Mouse (Mus musculus) embryo, embryonic 10.5 days (tissue): ENCODE measurements around the gene Fbxo41.
"Not testable (repeated sequence)": the region's sequence is repeated elsewhere in the genome, so short reads cannot be mapped to it uniquely, and the experiment has no call there.

ENCODE experiments used
- DNase-seq: peaks from one replicate; pipeline ENCODE4 v3.0.0-alpha.2; 2015; ENCODE audit warnings: low spot score

Fbxo41 gene

DNA sequence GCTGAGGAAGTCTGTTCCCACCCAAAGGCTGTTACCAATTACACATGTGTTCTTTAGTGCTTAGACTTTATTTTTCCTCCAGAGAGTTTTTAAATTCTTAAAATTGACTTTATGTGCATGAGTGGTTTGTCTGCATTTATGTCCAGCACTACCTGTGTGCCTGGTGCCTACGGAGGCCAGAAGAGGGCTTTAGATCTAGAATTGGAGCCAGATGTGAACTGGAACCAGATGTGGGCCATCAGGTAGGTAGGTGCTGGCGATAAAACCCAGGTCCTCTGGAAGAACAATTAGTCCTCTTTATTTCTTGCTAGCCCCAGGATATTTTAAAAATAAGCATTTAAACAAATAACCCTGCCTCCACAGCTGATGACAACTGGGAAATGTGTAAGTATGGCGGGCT lies 11.2 kb downstream of the Fbxo41 start:
- no peak for DNase-seq

DNA sequence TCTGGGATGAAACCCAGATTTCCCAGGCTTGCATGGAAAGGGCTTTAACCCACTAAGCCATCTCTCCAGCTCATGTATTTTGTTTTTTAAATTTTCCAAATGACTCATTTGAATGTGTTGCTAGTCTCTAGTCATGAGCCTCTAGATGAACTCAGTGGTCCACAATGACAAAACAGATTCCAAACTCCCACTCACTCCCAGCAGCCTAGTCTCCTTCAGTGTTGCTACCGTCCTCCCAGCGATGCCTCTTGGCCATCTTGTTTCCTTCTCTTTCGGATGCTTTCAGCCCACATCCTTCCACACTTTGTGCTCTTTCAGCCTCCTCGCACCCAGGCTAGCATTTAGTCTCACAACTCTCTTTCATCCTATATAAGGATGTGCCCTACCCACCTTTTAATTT lies 12.5 kb downstream of the Fbxo41 start:
- DNase-seq, result no peak

DNA sequence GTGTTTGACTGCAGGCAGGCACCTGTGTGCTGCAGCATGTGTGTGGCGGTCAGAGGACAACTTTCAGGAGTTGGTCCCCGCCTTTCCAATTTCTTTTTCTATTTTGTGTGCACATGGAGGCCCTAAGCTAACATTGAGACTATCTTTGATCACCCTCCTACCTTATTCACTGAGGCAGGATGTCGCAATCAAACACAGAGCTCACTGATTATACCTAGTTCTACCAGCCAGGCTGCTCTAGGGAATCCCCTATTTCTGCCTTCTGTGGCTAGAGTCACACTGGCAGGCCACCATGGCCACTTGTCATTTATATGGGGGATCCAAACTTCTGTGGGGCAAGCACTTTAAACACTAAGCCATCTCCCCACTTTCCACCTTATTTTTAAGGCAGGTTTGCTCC lies 13.1 kb downstream of the Fbxo41 start:
- DNase-seq, result no peak

DNA sequence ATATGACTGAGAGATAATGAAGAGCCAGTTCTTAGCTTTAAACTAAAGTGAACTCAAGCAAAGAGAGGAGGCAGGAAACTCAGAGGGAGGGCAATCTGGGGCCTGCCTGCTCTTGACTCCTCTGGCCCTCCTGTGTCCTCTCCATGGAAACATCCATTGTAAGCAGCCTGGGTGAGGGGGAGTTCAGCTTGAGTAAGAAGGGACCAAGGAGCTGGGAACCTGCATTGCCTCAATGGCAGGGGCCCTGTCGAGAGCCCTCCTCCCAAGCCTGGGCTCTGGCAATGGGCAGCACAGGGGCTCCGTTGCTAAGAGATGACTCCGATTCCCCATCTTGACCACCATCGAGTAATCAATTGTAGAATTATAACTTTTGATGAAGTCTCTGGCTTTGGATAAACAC lies 14.3 kb downstream of the Fbxo41 start:
- DNase-seq, result peak; percentile 41

DNA sequence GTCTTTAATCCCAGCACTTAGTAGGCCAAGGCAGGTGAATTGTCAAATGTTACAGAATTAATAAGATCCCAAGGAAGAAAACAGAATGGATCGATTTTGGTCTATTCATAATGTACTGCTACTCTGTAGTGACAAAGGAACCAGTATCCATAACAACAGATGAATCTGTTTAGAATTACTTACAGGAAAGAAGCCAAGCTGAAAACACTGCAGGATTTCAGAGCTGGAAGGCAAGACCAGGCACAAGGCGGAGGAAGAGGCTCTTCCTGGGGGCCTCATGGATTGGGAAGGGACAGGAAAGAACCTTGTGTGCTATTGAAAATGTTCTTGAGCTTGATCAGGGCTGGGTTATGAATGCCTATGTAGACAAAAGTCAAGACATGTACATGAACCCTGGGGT lies 17.1 kb downstream of the Fbxo41 start:
- DNase-seq, result no peak

DNA sequence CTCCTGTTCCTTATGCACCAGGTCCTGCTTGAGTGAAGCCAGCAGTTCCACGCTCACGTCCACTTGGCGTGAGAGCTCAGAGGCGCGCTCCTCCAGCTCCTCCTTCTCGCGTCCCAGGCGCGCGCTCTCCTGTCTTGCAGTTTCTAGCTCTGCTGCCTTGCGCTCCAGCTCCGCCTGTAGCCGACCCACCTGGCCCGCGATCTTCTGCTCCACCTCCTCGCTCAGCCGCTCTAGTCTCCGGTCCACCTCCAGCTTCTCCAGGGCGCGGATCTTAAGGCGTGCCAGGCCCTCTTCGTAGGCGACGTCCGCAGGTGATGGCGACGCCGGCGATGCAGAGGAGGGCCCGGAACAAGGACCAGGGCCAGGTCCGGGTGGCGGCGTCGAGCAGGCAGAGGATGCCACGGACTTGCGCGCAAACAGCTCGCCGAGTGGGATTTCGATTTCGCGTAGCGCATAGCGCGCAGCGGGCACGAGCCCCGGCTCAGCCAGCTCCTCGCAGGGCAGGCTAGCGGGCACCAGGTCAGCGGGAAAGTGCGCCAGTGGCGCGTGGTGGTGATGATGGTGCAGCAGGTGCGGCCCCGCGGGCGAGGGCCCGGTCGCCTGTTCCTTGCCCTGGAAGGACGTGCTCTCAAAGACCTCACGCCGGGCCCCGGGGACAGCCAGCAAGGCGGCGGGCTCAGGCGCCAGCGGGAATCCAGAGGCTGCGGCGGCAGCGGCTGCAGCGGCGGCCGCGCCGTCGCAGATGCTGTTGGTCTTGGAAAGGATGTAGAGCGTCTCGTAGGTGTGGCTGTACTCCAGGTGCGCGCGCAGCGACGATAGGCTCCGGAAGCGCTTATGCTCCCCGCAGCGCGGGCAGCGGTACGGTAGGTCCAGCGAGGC lies 18.7 kb downstream of the Fbxo41 start:
- DNase-seq, result peak; percentile 26

DNA sequence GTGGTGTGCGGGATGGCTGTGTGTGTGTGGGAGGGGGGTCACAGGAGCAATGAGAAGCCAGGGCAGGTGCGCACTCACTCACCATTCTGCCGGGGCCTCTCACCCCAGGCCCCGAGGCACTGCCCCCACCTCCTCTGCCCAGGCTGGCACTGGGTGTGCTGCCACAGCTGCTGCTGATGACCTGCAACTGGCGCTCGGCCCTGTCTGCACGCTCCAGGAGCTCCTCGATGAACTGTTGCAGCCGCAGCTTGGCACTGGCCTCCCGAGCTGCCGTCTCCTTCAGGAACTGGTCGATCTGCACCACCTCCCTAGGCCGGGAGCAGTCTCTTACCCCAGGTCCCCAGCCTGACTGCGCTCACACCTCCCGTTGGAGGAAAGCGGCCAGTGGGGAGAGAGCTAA lies 22.1 kb downstream of the Fbxo41 start:
- DNase-seq, result no peak

DNA sequence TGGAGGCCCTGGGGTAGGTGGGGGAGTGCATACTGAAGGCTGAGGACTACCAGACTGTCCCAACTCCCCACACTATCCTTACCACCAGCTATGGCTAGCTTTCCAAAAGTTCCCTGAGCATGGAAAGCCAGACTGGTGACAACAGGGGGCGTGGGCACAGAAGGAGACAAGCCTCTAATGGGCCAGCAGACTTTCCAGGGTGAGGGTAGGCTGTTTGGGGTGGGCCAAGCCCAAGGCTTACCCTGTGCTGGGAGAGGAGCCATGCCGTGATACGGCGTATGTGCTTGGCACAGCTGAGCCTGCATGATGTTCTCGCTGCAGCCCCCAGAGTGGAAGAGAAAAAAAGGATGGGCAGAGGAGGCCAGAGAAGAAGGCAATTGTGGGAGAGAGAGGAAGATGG lies 22.8 kb downstream of the Fbxo41 start:
- DNase-seq, result no peak

DNA sequence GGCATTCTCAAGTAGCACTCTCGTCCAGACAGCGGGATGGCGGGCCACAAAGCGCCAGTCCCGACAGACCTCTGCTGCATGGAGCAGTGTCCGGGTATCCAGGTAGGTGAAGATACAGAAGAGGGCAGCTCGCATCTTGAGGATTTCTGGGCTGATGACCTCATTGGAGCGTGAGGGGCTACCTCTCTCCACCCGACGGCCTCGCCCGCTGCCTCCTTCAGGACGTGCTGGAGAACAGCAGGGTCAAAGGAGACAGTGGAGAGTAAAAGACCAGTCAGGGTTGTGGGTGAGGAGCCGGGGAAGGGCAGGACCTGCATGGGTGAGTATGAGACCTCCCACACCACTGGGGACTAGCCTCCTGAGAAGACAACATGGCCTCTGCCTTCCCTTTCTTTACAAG lies 24.4 kb downstream of the Fbxo41 start:
- no peak for DNase-seq

DNA sequence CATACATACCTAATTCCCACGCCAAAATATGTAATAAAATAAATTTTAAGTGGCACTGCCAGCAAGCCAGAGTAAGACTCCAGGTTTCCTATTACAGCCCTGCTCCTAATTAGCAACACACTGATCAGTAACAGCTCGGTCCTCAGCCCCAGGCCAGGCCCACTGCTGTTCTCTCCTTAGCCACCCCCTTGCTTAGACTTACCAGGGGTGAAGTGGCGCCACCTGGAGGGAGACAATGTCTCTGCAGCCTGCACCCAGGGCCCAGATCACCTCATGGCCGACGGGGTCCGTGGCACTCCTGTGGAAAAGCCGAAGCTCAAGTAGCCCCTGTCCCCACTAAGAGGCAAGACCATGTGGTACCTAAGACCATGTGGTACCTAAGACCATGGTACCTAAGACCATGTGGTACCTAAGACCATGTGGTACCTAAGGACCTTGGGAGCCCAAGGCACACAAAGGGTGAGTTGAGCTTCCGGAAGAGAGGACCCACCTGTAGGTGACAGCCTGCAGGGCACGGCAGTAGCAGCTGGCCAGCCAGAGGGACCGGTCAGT lies 25.4 kb downstream of the Fbxo41 start:
- peak; percentile 57 for DNase-seq

DNA sequence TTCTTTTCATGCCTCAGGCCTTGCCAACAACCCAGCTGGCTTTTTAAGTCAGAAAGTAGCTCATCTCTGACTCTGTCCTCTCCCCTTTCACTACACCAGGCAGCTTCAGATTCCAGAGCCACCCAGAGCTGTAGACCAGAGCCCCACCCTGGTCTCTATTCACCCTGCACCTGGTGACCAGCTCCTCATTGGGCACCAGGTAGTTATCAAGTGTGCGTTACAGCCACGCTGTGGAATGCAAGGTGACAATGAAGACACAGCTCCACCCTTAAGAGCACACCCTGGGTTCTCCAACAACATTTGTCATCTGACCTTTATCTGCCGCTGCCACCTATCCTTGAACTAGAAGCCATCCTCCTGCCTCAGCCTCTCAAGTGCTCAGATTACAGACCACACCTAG lies 27.2 kb downstream of the Fbxo41 start:
- no peak for DNase-seq

DNA sequence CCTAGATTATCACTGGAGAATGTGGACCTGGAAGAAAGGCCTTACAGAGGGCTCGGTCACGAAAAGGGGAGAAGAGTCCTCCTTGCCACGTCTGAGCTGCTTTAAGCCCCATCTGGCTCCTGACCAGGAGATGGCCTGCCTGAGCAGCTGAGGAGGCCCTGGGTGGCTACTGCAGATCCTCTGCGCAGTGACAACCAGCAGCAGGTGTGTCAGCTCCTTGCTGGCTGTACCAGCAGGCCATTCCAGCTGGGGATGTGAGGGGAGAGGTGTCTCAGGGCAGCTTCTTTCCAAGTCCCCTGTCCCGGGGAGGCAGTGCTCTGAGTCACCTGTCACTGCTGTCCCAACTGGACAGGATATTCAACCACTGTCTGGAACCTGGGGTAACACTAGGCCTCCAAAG lies 30.3 kb downstream of the Fbxo41 start:
- DNase-seq, result no peak

DNA sequence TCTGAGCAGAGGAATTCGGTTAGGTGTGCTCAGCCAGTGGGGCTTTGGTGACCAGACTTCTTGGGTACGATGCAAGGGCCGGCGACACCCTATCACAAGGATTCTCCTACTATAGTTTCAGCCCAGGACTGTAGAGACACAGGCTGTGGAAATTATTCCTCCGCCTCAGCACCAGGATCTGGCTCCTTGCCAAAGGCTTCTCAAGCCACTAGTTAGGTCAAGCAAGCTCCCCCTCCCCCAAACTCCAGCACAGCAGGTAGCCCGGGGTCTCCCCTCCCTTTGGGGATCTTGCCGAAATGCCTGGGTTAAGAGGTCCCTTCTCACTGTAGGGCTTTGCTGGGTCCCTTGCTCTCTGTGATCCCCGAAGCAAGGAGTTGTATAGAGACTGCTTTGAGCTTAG lies 30.8 kb downstream of the Fbxo41 start:
- no peak for DNase-seq

DNA sequence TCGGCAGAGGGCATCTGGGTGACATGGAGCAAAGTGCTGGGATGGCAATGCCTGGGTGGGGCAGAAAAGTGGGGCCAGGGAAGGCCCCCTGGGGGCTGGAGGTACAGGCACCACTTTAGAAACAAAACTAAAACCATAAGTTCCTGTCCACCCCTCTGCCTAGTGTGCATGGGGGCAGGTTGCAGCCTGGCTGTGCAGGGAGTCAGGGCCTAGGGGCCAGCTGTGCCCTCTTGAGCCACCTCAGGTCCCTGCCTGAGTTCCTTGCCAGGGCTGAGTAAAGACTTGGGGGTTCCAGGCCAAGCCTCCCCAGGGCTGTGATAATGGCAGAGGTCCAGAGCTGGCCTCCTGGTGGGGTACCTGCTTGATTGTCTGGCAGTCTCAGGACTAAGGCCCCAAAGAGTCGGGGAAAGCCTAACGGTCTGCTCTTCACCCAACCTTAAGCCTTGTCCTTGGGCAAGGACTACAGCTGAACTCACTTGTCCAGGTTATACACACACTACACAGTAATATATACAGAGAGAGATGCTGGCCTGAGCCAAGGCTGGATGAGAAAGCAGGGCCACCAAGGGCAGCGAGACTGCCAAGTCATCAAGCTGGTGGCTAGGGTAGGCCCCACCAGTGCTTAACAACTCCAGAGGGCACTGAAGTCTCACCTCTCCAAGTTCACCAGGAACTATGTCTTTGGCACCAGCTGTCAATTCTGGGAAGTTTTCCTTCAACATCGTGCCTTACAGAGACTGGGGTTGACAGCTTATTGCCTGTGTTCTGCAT lies 32.9 kb downstream of the Fbxo41 start:
- no peak for DNase-seq

DNA sequence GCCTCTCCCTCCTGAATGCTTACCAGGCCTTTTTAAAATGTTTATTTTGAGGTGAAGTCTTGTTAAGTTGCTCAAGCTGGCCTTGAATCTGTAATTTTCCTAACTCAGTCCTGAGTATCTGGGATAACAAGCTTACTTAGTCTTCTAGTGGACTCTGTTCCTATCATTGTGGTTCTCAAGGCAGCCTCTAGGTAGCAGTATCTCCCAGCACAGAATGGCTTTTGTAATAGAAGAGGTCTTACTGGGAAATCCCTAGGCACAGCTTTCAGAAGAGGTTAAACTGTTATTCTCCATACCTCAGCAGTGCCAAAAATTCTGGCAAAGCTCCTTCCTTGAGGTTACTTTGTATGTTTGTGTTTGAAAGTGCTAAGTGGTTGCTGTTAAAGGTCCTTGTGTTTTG lies 37.4 kb downstream of the Fbxo41 start:
- peak; percentile 44 for DNase-seq

DNA sequence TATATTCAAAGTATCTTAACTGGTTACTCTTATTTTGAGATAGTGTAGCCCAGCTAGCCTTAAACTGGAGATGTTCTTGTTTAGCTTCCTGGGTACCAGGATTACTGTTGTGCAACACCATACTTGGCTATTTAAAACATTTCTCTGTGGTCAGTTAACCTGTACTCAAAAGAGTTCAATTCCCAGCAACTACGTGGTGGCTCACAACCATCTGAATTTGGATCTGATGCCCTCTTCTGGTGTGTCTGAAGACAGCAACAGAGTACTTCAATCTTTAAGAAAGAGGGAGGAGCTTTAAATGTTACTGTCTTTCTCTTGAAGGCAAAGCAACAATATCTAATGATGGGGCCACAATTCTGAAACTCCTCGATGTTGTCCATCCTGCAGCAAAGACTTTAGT lies 43.2 kb downstream of the Fbxo41 start:
- no peak for DNase-seq

DNA sequence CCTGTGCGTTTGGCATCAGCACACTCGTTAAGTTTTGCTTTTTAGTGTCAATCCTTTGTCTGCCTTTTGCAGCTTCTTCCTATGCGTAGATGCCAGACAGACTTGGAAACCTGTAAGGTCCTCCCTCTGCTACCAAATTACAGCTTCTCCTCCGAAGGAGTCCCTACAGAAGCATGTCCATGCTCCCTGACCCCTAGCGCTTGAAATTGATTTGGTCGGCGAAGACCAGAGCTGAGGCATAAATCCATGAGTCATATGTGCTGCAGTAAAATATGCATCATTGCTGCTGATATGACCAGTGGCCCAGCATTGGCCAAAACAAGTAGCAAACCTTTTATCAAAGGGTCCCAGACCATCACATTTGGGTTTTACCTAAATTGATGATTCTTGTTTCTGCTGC lies 50.0 kb downstream of the Fbxo41 start:
- peak; percentile 33 for DNase-seq

DNA sequence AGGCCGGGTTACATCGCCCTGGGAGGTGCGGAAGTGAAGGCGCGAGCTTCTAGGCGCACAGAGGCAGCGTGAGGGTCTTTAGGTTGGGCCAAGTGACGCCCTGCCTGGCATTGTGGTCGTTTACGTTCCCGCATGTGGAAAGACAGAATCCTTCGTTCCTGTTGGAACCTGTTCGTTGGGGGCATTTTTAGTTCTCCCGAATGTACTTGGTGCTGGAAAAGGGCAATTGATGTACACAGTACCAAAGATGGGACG lies 50.5 kb downstream of the Fbxo41 start:
- DNase-seq, result no peak

DNA sequence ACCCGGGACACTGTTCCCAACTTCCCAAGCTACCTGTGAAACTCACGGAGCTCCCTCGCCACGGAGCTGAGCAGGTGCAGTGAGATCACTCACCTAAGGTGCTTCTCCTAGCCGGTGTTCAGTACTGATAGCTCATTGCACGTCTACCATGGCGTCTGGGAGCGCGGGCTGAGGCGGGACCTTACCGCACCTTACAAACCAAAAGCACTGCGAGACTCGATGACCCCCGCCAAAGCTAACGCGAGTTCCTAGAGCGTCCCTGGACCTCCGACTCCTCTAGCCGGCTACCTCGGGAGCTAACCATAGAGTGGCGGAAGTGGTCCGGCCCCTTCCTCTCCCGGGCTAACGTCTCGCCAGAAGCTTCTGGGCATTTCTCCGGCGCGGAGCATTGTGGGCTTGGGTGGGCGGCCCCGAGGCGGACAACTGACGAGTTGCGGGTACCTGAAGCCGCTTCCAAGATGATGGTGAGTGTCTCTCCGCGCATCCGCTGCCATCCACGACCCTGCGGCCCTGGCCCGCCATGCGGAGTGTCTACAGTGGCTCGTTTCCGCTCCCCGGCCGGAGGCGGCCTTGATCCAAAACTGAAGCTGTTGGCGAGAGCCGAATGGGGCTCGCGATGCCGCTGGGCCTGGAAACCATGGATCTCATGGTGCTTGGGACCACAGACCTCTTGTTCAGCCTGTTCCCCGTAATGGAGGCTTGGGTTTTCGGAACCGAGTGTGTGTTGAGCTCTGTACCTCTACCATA lies 51.0 kb downstream of the Fbxo41 start, which contains the start of gene Pradc1:
TSS of gene Pradc1 (minus strand) at position 307 of the 747 bp plus-strand sequence.
- DNase-seq, result peak; percentile 100

DNA sequence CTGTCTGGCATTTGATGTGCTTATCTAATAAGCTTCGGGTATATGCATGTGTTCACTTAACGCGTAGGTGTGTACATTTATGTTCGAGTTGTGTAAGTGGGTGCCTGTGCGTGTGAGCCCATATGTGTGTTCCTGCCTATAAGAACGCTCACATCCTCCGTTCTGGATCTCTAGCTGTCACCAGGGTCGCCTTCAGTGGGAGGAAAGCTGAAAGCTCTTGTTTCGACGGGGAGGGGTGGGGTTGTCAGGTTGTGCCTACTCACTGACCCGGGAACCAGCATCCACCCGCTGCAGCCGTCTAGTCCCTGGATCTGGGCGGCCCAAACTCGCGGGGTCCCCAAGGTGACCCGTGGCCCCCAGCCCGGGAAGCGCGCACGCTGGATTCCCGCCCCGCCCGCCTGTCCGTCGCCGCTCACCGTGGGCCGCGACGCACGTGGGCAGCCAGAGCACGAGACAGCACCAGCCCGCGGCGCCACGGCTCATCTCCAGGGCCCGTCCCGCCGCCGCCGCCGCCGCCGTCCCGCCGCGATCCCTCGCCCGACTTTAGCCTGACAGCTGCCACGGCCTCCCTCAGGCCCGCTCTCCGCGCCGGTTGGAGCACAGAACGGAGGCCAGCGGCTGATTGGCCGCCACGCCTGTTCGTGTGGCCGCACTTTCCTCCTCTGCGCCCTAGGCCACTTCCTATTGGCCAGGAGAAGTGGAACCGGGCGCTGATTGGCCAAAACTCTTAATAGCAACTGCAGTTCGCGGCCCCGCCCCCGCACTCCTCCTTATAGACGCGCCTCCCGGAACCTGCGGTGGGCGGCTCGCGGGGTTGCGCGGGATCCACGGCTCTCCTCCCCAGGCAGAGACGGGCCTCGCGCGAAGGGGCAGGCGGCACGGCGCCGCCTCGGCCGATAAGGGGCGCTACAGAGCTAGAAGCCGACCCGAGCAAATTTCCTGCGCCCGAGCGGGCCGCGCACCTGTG lies 51.8 kb downstream of the Fbxo41 start, which contains the start of gene Cct7:
TSS of gene Cct7 (plus strand) at position 818 of the 967 bp plus-strand sequence.
- peak; percentile 100 for DNase-seq

DNA sequence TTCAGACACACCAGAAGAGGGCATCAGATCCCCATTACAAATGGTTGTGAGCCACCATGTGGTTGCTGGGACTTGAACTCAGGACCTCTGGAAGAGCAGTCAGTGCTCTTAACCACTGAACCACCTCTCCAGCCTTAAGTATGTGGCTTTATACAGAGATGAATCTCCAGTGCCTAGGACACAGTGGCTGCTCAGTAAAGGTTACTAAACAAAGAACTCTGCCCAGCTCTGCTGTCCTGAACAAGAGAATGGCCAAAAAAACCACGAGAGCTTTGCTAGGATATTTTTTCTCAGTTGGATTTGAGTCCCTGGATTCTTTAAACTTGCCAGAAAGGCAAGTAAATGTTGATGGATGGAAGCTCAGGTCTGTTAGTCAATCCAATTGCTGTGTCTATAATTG lies 52.7 kb downstream of the Fbxo41 start:
- not testable (repeated sequence) for DNase-seq
